Mouse (Mus musculus): ENCODE results near the gene Mrpl17. TPM values are rescaled to one million over a fixed set of nuclear protein-coding genes. Genes with fewer than 3 reads are reported as not detected.

Gene Mrpl17
- polyA plus RNA-seq, 1 experiment from 2014 or later: 348 TPM

GRCm38 (mm10) chr7:105777797-105778552 is 32.9 kb downstream of the Mrpl17 start:
- Histone ChIP-seq H3K36me3 (replicated peaks) (peaks cover 72% of the 10 kb centered on the region), H3K27ac (peak overlapping the region; percentile 81), H3K9me3 (no peaks in the 10 kb centered on the region), H3K27me3 (ENCODE audit: poor library complexity, severe bottlenecking) (no peaks in the 10 kb centered on the region), H3K4me1 (peaks cover 42% of the 10 kb centered on the region), H3K4me3 (peak overlapping the region; percentile 24)
- peak; percentile 53 for DNase-seq (ENCODE audit: extremely low spot score, low spot score)
- WGBS: 58% methylated on average over 13 of the region's 13 CpGs

GRCm38 (mm10) chr7:105777316-105777715 is 33.6 kb downstream of the Mrpl17 start:
- H3K27ac ChIP-seq: peak overlapping the region; percentile 81; the same call in 1 of the 2 replicates
- H3K36me3 ChIP-seq (replicated peaks): peaks cover 72% of the 10 kb centered on the region
- DNase-seq (ENCODE audit: extremely low spot score, low spot score): no peak
- no peaks in the 10 kb centered on the region for H3K27me3 ChIP-seq (ENCODE audit: poor library complexity, severe bottlenecking)
- WGBS: 89% methylated on average over 1 of the region's 1 CpGs
- H3K9me3 ChIP-seq: no peaks in the 10 kb centered on the region
- H3K4me1 ChIP-seq: peaks cover 36% of the 10 kb centered on the region
- H3K4me3 ChIP-seq: no peak overlapping the region

DNA sequence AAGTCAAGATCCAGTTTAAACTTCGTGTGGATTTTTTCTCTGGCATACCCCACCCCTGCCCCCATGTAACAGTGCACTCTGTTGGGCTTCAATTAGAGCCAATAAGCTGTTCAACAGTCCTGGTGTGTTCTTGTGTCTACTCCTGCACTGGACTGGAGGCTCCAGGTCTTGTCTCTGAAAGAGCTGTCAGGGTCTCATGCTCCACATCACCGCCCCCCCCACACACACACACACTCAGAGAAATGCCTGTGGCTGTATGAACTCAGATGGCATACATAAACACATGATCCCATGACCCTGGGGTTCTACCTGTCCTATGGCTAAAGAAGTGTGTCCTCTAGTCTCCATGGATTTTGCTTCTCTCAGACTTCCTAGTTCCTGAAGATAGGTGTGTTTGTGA is 34.9 kb downstream of the Mrpl17 start:
- Histone ChIP-seq H3K9me3 (no peaks in the 10 kb centered on the region), H3K27me3 (ENCODE audit: poor library complexity, severe bottlenecking) (no peaks in the 10 kb centered on the region), H3K36me3 (replicated peaks) (peaks cover 72% of the 10 kb centered on the region), H3K4me3 (no peak overlapping the region), H3K27ac (no peak overlapping the region), H3K4me1 (peaks cover 39% of the 10 kb centered on the region)
- WGBS: 84% methylated on average over 2 of the region's 2 CpGs
- no peak for DNase-seq (ENCODE audit: extremely low spot score, low spot score)

DNA sequence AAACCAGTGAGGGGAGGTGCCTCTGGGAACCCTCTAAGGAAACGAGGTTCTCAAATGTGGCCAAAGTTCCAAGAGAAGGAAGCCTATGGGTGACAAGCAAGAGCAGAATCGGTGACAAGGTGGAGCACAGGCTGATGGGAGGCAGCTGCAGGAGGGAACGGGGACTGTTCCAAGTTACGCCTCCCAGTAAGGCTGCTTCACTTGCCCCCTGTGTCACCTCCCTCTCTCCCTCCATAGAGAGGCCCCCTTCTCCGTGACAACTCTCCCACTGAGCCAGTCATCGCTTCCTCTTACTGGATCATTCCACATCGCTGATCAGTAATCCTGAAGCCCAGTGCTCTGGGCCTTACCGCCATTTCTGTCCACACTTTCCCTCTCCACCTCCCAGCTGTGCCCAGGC is 36.2 kb downstream of the Mrpl17 start:
- H3K36me3 ChIP-seq (replicated peaks): peaks cover 72% of the 10 kb centered on the region
- peaks cover 39% of the 10 kb centered on the region for H3K4me1 ChIP-seq
- H3K27me3 ChIP-seq (ENCODE audit: poor library complexity, severe bottlenecking): no peaks in the 10 kb centered on the region
- 47% methylated on average over 8 of the region's 8 CpGs for WGBS
- no peaks in the 10 kb centered on the region for H3K9me3 ChIP-seq
- DNase-seq (ENCODE audit: extremely low spot score, low spot score): no peak
- no peak overlapping the region for H3K4me3 ChIP-seq
- peak overlapping the region; percentile 15; the same call in 1 of the 2 replicates for H3K27ac ChIP-seq

DNA sequence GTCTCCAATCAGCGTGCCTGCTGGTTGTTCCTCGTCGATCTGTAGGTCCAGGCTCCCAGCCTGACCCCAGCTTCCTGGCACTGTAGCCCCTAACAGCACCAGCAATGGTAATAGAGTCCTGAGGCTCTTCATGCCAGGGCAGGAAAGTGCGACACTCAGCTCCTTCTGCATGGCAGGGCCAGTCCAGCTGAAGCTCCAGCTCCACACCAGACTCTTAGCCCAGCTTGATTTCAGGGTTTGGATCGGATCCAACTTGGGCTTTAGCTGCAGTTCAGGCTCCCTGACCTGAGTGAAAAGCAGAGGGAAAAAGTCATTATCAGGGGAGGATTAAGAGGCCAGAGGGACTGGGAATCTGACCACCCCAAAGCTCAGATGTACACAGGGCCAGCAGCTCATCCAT is 37.9 kb downstream of the Mrpl17 start:
- Histone ChIP-seq H3K27me3 (ENCODE audit: poor library complexity, severe bottlenecking) (no peaks in the 10 kb centered on the region), H3K4me3 (no peak overlapping the region), H3K9me3 (no peaks in the 10 kb centered on the region), H3K27ac (no peak overlapping the region), H3K36me3 (replicated peaks) (peaks cover 60% of the 10 kb centered on the region), H3K4me1 (peaks cover 35% of the 10 kb centered on the region)
- DNase-seq (ENCODE audit: extremely low spot score, low spot score): no peak
- WGBS: 90% methylated on average over 5 of the region's 5 CpGs

DNA sequence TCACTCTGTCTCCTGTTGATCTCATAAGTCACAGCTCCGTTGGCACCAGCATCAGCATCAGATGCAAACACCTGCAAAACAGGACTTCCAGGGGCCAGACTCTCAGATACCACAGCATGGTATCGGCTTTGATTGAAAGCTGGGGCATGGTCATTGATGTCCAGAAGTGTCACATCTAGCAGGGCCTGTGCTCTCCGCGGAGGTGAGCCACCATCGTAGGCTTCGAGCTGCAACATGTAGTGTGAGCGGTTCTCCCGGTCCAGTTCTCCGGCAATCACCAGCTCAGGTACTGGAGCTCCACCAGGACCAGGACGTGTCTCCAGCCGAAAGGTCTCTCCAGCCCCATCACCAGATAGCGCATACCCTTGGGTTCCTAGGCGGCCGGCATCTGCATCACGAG is 38.6 kb downstream of the Mrpl17 start:
- 95% methylated on average over 15 of the region's 15 CpGs for WGBS
- peaks cover 35% of the 10 kb centered on the region for H3K4me1 ChIP-seq
- H3K27ac ChIP-seq: no peak overlapping the region
- peaks cover 65% of the 10 kb centered on the region for H3K36me3 ChIP-seq (replicated peaks)
- no peak overlapping the region for H3K4me3 ChIP-seq
- H3K27me3 ChIP-seq (ENCODE audit: poor library complexity, severe bottlenecking): no peaks in the 10 kb centered on the region
- DNase-seq (ENCODE audit: extremely low spot score, low spot score): no peak
- H3K9me3 ChIP-seq: no peaks in the 10 kb centered on the region

DNA sequence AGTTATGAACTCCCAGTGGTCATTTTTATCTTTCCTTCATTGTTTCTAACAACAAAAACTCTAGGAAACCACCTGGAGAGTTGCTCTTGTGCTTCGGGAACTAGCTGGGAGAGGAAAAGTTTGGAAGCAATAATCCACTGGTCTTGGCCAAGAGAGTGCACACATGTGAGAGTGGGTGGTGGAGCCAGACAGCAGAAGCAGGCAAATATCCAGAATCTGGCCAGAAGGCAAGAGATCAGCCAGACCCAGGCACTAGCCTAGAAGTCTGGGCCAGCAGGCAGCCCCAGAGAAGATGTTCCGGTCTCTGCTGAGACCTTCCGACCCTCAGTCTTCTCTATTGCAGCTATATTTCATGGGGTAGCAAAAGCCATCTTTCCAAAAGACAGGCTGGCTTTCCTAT is 40.9 kb downstream of the Mrpl17 start:
- H3K4me3 ChIP-seq: no peak overlapping the region
- peaks cover 75% of the 10 kb centered on the region for H3K36me3 ChIP-seq (replicated peaks)
- H3K27ac ChIP-seq: no peak overlapping the region
- peaks cover 32% of the 10 kb centered on the region for H3K4me1 ChIP-seq
- 96% methylated on average over 3 of the region's 3 CpGs for WGBS
- DNase-seq (ENCODE audit: extremely low spot score, low spot score): no peak
- no peaks in the 10 kb centered on the region for H3K9me3 ChIP-seq
- peaks cover 4% of the 10 kb centered on the region for H3K27me3 ChIP-seq (ENCODE audit: poor library complexity, severe bottlenecking)

DNA sequence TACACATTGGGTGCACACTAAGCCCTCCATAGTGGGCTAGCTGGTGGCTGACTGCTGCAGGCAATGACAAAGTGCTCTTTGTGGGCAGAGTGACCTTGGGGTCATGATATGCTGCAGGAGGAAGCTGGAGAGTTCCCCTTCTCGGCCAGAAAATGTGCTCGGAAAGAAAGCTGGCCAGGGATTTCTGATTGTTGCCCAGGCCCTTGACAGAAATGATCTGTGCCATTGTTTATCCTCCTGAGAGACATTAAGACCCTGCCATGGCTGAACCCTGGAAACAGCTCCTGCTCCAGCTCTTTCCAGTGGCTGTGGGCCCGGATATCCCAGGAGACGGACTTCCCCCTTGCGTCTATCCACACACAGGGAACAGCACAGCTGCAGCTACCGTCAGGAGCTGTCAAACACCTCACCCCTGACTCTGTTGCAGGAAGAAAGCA is 43.2 kb downstream of the Mrpl17 start:
- no peak for DNase-seq (ENCODE audit: extremely low spot score, low spot score)
- Histone ChIP-seq H3K27ac (peak overlapping the region; percentile 68), H3K4me1 (peaks cover 30% of the 10 kb centered on the region), H3K9me3 (no peaks in the 10 kb centered on the region), H3K36me3 (replicated peaks) (peaks cover 84% of the 10 kb centered on the region), H3K27me3 (ENCODE audit: poor library complexity, severe bottlenecking) (peaks cover 26% of the 10 kb centered on the region), H3K4me3 (peak overlapping the region; percentile 16)
- 35% methylated on average over 6 of the region's 6 CpGs for WGBS

GRCm38 (mm10) chr7:105764331-105764730 is 46.6 kb downstream of the Mrpl17 start:
- H3K4me1 ChIP-seq: peaks cover 36% of the 10 kb centered on the region
- H3K27me3 ChIP-seq (ENCODE audit: poor library complexity, severe bottlenecking): peaks cover 49% of the 10 kb centered on the region
- no peak for DNase-seq (ENCODE audit: extremely low spot score, low spot score)
- peaks cover 83% of the 10 kb centered on the region for H3K36me3 ChIP-seq (replicated peaks)
- no peak overlapping the region for H3K4me3 ChIP-seq
- no peaks in the 10 kb centered on the region for H3K9me3 ChIP-seq
- 92% methylated on average over 11 of the region's 11 CpGs for WGBS
- no peak overlapping the region for H3K27ac ChIP-seq

DNA sequence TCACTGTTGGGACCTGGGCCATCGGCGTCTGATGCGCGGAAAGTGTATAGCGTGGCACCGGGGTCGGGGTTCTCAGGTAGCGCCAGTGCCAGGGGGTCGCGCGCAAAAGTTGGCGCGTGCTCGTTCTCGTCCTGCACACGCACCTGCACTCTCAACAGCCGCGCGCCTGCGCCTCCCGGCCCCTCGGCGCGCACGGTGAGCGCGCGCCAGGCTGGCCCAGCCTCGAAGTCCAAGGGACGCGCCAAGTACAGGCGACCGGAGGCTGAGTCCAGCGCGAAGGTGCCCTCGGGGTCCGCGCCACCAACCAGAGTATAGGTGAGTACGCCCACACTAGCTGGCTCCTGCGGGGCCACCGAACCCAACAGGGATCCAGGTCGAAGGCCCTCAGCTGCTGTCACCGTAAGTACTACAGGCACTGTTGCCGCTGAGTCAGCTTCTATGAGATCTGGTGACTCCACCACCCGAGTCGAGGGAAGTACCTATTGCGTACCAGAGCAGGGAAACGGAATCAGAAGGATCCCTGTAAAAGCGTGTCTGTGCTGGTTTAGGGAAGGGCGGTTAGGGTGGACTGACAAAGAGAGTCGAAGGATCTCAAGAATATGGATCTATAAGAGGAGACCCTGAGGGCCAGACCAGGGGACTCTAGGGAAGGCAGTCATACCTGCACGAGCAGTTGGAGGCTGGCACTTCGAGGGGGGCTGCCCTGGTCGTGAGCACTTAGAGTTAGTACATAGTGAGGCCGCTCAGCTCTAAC is 48.2 kb downstream of the Mrpl17 start:
- no peak overlapping the region for H3K27ac ChIP-seq
- peaks cover 49% of the 10 kb centered on the region for H3K27me3 ChIP-seq (ENCODE audit: poor library complexity, severe bottlenecking)
- H3K4me3 ChIP-seq: peak overlapping the region; percentile 42
- peaks cover 22% of the 10 kb centered on the region for H3K4me1 ChIP-seq
- H3K36me3 ChIP-seq (replicated peaks): peaks cover 95% of the 10 kb centered on the region
- no peaks in the 10 kb centered on the region for H3K9me3 ChIP-seq
- no peak for DNase-seq (ENCODE audit: extremely low spot score, low spot score)
- 9% methylated on average over 55 of the region's 55 CpGs for WGBS

DNA sequence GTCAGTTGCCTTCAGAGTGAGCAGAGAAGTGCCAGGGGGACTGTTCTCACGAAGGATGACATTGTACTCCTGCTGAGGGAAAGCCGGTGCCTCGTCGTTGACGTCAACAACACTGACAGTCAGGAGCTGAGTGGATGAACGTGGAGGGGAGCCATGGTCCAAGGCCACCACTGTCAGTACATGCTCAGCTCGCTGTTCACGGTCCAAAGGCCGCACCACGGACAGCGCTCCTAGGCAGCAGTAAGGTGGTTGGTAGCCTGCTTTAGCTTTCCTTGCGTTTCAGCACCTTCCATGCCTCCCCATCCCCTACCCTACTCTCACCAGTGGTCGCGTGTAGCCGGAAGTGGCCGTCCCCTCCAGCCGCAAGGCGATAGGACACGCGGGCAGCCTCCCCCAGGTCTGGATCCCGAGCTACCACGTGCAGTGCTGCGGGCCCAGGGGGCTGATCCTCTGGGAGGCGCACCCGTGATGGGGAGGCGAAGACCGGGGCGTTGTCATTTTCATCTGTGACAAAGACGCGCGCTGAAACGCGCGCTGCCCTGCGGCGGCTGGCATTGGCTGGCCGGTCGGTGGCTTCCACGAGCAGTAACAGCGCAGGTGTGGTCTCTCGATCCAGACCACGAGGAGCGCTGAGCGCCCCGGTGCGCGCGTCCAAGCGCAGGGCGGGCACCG is 49.0 kb downstream of the Mrpl17 start:
- no peak for DNase-seq (ENCODE audit: extremely low spot score, low spot score)
- Histone ChIP-seq H3K4me1 (peaks cover 14% of the 10 kb centered on the region), H3K36me3 (replicated peaks) (peaks cover 98% of the 10 kb centered on the region), H3K9me3 (no peaks in the 10 kb centered on the region), H3K27me3 (ENCODE audit: poor library complexity, severe bottlenecking) (peaks cover 49% of the 10 kb centered on the region), H3K27ac (0 out of 2 replicates have a peak overlapping the region, but pooled peaks have one; percentile 30), H3K4me3 (peak overlapping the region; percentile 42)
- 9% methylated on average over 51 of the region's 51 CpGs for WGBS

- peaks cover 22% of the 10 kb centered on the region for H3K4me1 ChIP-seq
- no peak for DNase-seq (ENCODE audit: extremely low spot score, low spot score)
- H3K27ac ChIP-seq: no peak overlapping the region
- no peak overlapping the region for H3K4me3 ChIP-seq
- H3K27me3 ChIP-seq (ENCODE audit: poor library complexity, severe bottlenecking): no peaks in the 10 kb centered on the region
- H3K36me3 ChIP-seq (replicated peaks): peaks cover 75% of the 10 kb centered on the region
- WGBS: 93% methylated on average over 10 of the region's 10 CpGs
- H3K9me3 ChIP-seq: no peaks in the 10 kb centered on the region
These were observed 57.6 kb downstream of the Mrpl17 start for GRCm38 (mm10) chr7:105753281-105753680.

Measured in forebrain, embryonic 10.5 days (tissue).